Mouse (Mus musculus) megakaryocyte, embryonic 14.5 days (primary cell): ENCODE results near the gene Dupd1.

Experiments
- FLI1 ChIP-seq: IDR thresholded peaks from 2 replicates; pipeline ENCODE4 v1.6.1; 2012; ENCODE audit warnings: low read length, inconsistent platforms, mixed read lengths
- GATA1 ChIP-seq: IDR thresholded peaks from 3 replicates; pipeline ENCODE4 v1.6.1; 2012; ENCODE audit warnings: mixed read lengths, low read length, inconsistent platforms, borderline replicate concordance

DNA sequence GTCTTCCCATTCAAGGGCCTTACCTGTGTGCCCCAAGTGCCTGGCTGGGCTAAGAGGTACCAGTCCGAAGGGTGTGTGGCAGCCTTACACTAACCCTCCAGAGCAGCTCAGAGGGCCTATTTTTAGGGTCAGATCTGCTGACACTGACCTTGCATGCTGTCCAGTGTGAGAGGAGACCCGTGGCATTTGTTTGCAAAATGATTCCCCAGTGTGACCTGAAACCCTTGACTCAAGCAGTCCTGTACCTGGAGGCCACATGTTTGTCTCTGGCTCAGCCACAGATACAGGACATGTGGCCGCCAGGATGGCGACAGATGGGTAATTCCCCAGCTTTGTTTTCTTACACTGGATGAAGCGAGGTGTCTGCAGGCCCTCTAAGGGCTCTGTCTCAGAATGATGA lies at the start of gene Dupd1:
- TF ChIP-seq GATA1: no peak
- no peak for TF ChIP-seq FLI1
